Mouse (Mus musculus) fibroblast of lung, adult 2 months (primary cell): Measurements from ENCODE around the gene Adamts20.
"Not testable (repeated sequence)": the region's sequence is repeated elsewhere in the genome, so short reads cannot be mapped to it uniquely, and the experiment has no call there.

ENCODE experiments used
- DNase-seq: peaks from one replicate; pipeline ENCODE4 v3.0.0-alpha.2; 2011; ENCODE audit warnings: low read depth

Gene Adamts20

DNA sequence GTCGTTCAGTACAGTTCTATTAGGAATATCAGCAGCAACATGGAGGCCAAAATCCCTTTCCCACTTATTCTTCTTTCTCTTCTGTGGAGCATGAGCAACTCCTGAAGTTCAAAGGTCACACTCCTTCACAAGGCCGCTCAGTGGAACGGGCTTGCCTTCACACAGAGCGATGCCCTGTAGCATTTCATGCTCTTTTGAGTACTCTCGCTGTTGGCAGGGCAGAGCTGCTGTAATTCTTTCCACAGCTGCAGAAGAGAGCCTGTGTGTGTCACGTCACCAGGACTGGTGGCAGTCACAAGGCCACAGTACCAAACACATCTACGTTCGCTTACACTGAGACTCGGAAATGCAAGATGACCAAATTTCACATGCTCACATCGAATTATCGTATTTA is 21.2 kb downstream of the Adamts20 start:
- no peak for DNase-seq

DNA sequence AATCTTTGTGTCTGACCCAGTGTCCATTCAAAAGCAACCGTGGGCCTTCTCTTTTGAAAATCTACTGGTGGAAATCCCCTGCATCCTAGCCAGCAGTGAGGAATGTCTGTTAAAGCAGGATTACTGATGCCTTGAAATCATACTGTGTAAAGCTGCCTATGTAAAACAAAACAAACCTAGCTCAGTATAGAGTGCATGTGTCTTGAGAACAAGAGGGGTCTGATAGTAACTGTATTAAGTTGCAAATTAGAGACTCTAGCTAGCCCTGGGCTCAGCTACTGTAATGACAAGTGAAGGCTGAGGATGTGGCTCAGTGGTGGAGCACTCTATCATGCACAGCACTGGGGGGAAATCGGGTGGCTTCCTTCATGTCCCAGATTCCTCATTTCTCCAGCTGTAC is 22.2 kb downstream of the Adamts20 start:
- peak; percentile 9 for DNase-seq

GRCm38 (mm10) chr15:94435532-94435931 is 29.7 kb downstream of the Adamts20 start:
- no peak for DNase-seq

DNA sequence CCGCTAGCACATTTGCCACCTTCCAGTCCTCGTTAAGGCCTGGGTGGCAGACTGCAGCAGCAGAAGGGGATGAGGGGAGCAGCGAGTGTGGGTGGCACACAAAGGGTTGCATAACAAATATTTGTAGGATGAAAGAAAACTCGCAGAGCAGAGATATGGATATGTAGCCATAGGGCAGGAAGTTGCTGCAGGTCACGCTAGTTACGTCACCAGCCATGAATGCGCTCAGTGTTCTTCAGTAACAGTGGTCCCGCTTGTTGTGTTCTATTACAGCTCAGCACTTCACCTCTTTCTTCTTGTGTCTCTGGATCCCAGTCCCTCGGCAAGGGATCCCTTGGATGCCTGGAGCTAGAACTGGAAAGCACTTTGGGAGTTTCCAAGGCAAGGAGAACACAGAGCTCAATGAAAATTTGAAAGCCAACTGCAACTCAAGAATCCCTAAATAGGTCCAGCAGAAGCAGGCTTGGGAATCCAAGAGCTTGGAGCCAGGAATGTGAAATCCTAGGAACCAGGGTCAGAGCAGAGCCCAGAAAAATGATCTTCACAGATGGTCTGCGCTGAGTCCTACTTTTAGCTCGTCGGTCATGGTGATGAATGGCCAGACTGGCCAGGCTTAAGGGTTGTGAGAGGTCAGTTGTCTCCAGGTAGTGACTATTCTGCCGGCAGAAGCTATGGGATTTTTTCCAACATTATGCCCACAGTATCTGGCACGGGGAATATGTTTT is 34.4 kb downstream of the Adamts20 start:
- DNase-seq, result peak; percentile 19

GRCm38 (mm10) chr15:94428726-94429125 is 36.5 kb downstream of the Adamts20 start:
- no peak for DNase-seq

DNA sequence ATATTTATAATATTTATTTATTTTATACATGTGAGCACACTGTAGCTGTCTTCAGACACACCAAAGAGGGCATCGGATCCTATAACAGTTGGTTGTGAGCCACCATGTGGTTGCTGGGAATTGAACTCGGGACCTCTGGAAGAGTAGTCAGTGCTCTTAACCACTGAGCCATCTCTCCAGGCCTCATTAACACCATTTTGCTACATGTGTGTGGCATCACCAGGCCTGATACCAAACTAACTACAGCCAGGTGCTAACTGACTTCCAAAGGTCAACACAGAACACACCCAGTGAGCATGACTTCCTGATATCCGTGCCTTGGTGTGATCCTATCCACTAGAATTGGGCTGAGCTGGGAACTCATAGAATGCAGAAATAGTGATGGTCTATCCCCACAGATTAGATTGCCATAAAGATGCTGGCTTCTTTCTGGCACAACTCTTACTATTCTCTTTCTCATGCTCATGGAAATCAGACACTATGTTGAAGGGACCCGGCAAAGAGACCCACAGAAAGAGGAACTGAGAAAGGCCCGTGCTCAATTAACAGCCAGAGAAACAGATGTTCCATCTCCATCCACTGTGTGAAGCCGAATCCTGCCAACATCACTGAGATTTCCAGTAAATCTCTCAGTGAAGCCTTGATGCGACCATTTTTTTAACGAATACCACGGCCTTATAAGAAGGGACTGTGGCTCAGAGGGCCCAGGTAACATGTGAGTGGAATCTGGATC is 37.6 kb downstream of the Adamts20 start:
- no peak for DNase-seq

DNA sequence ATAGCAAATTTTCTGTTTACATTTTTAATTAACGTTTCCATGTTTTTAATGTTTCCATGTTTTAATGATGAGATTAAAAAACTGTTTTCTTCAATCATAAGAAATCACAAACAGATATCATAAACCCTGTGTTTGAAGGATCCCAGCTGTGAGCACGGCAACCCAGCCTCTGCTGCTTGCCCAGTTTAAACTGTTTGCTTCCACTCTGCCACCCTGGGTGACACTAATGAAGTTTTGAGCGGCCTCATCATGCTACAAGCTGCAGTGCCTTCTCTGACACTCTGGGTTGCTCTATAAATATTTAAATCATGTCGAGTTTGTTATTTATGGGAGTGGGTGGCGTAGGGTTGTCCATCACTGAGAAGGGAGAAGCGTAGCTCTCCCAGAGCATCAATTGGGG is 44.7 kb downstream of the Adamts20 start:
- no peak for DNase-seq

- DNase-seq, result no peak
Observed at GRCm38 (mm10) chr15:94419167-94419566, 46.1 kb downstream of the Adamts20 start.

GRCm38 (mm10) chr15:94418427-94418826 is 46.8 kb downstream of the Adamts20 start:
- DNase-seq, result no peak

- DNase-seq, result no peak
Observed at GRCm38 (mm10) chr15:94417216-94418155, 47.7 kb downstream of the Adamts20 start.

DNA sequence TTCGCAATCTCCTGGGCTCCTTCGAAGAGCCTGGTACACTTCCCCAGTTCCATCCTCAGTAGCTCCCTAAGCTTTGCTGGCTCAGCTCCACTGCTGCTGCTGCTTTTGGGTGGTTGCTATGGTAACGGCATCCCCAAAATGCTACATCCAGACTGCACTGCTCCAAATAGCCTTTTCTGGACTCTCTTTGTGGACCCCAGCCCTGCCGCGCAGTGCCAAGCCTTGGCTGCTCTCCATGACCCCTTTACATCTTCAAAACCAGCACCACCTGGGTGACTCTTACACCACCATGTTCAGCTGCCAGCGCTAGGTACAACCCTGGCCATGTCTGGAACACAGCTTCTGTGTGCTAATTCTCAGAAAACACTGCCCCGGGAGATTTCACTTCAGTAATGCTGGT is 55.4 kb downstream of the Adamts20 start:
- no peak for DNase-seq

GRCm38 (mm10) chr15:94406364-94406763 is 58.9 kb downstream of the Adamts20 start:
- DNase-seq, result no peak

GRCm38 (mm10) chr15:94404071-94404545 is 61.1 kb downstream of the Adamts20 start:
- peak; percentile 2 for DNase-seq

DNA sequence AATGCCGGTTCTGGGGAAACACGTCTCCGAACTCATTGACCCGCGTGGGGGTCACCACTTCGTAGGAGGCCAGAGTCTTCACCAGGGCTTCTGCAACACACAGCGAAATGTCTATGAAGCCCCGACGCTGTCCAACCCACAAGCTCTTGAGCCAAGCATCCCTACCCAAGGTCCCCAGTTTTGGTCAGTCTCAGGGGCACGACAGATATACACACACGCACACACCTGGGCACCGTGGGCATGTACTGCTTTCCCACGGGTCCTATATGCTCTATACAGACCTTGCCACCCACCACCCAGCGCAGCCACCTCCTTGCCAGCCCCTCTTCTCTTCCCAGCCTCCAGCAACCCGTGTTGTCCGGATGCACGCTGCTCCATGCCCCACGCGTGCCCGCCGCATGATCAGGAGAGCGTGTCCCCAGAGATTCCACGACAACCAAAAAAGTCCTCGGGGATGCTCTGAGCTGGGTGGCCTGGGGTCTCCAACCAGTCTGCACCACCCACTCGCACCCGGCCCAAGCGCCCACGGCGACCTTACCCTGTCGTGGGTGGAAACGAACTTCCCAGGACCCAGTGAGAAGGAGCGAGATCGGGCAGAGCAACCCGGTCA is 61.7 kb downstream of the Adamts20 start:
- DNase-seq, result no peak

- DNase-seq, result no peak
Observed at GRCm38 (mm10) chr15:94403018-94403417, 62.2 kb downstream of the Adamts20 start.

DNA sequence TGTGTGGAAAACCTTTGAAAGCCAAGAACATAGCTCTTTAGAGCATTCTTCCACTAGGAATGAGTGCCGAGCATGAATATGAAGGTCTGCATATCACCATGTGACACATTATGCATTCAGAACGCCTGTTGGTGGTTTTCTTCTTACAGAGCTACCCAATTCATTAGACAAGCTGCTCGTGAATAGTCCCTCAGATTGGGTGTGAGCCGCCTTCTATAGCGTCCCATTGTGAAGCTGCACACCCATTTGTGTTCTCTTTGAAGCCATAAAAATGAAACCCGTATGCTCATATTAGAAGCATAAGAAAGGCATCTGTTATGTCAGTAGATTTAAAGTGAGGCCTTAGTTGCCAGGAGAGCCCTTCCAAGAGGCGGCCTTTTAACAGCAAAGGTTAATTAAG is 72.5 kb downstream of the Adamts20 start:
- DNase-seq, result no peak

DNA sequence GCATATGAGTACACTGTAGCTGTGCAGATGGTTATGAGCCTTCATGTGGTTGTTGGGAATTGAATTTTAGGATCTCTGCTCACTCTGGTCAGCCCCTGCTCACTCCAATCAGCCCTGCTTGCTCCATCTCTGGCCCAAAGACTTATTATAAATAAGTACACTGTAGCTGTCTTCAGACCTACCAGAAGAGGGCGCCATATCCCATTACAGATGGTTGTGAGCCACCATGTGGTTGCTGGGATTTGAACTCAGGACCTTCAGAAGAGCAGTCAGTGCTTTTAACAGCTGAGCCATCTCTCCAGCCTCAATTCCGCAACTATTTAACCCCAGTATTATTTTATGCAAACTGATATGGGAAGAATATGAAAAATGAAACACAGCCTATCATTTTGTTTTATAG is 75.1 kb downstream of the Adamts20 start:
- not testable (repeated sequence) for DNase-seq

DNA sequence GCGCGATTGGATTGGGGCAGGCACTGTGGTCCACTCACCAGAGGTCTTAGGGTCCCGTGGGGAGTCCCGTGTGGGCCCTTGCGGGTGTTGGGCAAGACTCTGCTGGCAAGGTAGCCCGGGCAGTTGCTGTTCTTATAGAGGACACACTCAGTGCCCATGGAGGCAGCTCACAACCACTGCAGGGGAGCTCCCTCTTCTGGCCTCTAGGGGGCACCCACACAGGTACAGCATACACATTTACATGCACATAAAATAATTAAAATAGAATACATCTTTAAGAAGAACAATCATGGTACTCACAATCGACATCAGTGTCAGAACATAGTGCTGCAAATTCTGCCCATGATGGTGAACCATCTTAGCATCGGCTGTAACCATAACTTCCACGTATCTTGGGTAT is 85.8 kb downstream of the Adamts20 start:
- DNase-seq, result no peak

DNA sequence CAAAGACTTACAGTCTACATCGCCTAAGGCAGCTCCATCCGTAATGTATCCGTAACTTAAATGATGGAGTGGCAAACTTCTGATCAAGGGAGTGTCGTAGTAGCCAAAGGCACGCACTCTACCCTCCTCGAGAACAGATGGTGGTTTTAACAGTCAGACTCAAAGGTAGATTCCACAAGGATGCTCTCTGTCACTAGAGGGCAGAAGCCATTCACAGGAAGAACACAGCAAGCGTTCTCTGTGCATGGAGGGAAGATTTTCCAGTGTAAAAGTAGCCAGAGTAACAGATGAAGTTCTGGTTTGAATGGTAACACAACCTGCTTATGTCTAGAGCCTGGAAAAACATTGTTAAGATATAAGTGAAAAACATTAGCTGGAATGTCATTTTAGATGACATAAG is 92.7 kb downstream of the Adamts20 start:
- DNase-seq, result peak; percentile 20

DNA sequence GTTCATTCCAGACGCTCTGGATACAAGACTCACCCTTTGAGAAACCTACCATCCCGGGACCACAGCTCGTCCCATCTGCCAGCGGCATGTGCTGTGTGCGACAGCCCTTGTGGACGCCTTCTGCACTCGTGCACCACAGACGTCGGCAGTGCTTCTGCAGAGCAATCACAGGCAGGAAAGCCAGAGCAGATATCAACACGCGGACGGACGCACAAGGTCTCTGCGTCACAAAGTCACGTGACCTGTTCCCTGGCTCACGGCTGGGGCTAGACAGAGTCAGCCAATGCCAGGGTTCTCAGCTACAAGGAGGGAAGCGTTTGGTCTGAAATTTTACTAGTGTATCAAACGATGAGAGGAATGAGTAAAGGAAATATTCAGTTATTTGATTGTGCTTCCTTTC is 116.2 kb downstream of the Adamts20 start:
- no peak for DNase-seq

DNA sequence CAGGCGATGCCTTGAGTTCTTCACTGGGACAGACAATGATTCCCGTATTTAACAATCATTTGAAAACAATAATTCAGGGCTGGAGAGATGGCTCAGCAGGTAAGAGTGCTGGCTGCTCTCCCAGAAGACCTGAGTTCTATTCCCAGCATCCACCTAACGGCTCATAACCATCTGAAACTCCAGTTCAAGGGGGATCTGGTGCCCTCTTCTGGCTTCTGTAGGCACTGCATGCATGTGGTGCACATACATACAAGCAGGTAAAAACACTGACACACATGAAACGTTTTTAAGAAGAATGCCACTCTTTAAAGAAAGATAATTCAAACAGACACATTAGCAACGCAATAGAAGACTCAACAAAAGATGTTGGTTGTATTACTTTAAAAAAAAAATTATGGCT is 120.9 kb downstream of the Adamts20 start:
- DNase-seq, result no peak

DNA sequence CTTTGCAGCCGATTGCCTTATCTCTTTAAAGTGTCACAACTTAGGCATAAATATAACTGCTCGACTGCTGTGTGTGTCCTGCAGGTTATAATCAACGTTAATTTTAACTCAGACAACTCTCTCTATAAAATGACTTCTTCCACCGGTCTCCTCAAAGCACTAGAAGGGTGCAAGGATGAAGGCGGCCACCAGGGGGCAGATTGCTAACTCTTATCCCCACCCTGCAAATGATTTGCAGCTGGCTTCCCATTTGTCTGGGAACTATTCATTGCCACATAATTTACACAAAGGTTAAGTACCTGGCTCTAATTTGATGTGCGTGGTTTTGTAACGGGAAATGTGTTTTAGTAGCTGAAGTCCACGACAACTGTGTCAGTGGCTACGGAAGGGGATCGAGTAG is 122.9 kb downstream of the Adamts20 start:
- DNase-seq, result peak; percentile 37
